Mouse (Mus musculus) urinary bladder, adult 18-20 months (tissue): ENCODE results near the gene Fam57b.
A peak's percentile ranks its signal among the peaks of the same experiment; 100 is the strongest.

Experiments
- DNase-seq, 2 experiments: peaks; one replicate each; pipeline ENCODE4 v3.0.0; 2022; ENCODE audit warnings: low spot score in 2 of 2, mixed read lengths in 2 of 2

The Fam57b gene

GRCm38 (mm10) chr7:126798127-126799049, 920 bp downstream of the Fam57b start:
- DNase-seq, result no peak

GRCm38 (mm10) chr7:126799050-126799467, 1.6 kb downstream of the Fam57b start:
- peak; percentile 84 to 98 for DNase-seq

DNA sequence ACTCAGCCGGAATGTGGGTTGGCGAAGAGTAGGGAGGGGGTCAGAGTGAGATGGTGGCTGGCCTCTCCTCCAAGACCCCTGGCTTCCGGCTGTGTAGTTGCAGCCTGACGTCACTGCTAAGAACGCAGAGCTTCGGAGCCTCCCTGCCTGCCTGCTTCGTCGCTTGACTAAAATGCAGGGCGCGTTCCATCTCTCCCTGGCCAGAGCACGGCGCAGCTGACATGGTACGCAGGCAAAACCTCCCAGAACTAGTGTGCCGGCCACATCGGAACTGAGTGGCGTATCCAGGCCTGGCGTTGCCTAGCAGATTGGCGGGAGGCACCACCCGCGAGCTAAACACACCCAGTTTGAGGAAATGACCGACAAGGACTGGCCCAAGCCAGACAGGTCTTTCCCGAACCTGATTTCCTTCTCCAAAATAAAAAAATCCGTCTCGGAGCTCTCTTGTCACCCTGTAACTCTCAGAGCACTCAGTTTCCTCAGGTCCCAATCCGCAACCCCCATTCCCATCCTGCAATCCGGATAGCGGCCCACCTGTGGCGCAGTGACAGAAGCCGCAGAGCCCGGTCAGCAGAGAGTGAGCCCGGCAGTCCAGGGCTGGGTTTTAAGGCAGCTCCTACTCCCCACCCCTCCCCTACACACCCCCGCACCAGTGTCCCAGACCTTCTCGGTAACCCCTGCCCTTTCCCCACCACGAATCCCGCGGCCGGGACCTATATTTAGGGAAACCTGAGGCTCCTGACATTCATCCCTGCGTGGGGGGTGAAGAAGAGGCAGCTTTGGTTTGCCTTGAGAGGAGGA, 2.2 kb downstream of the Fam57b start:
- DNase-seq, result peak in 1 of 2 experiments; percentile 74

GRCm38 (mm10) chr7:126800269-126801056, 3.0 kb downstream of the Fam57b start:
- DNase-seq, result no peak

GRCm38 (mm10) chr7:126801057-126801422, 3.6 kb downstream of the Fam57b start:
- no peak for DNase-seq

- no peak for DNase-seq
Measured at GRCm38 (mm10) chr7:126802134-126802889, 4.8 kb downstream of the Fam57b start.

DNA sequence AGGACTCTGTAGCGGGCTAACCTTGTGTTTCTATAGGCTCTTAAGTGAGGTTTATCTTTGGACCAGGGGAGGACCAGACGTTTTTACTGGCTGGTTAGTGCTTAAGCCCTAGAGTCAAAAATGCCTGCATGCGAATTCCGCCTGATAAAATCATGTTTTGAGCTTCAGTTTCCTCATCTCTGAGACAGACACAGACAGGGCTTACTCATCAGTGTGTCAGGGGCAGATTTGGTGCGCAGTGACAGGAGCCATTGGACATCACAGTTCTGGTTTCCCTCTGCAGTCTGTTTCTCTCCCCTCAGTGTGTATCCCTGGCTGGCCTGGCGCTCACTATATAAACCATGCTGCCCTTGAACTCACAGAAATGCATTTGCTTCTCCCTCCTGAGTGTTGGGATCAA, 5.7 kb downstream of the Fam57b start:
- no peak for DNase-seq

DNA sequence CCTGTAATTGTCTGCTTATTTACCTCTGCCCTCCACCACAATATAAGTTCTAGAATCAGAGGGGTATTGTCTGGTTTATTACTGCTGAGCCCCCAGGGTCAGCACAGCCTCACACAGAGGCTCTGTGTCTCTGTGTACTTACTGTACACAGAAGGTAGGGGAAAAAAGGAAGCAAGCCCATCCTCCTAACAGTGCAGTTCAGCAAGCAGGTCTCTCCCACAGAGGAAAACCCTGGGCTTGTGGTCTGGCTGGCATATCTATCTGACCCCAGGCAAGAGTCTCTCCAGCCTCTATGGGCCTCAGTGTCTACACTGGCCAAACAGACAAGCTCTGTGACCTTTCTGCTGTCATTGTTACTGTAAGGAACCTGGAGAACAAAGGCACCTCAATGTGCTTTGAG, 6.3 kb downstream of the Fam57b start:
- no peak for DNase-seq

GRCm38 (mm10) chr7:126806956-126807355, 9.5 kb downstream of the Fam57b start:
- no peak for DNase-seq

GRCm38 (mm10) chr7:126807405-126807804, 9.9 kb downstream of the Fam57b start:
- DNase-seq, result no peak

DNA sequence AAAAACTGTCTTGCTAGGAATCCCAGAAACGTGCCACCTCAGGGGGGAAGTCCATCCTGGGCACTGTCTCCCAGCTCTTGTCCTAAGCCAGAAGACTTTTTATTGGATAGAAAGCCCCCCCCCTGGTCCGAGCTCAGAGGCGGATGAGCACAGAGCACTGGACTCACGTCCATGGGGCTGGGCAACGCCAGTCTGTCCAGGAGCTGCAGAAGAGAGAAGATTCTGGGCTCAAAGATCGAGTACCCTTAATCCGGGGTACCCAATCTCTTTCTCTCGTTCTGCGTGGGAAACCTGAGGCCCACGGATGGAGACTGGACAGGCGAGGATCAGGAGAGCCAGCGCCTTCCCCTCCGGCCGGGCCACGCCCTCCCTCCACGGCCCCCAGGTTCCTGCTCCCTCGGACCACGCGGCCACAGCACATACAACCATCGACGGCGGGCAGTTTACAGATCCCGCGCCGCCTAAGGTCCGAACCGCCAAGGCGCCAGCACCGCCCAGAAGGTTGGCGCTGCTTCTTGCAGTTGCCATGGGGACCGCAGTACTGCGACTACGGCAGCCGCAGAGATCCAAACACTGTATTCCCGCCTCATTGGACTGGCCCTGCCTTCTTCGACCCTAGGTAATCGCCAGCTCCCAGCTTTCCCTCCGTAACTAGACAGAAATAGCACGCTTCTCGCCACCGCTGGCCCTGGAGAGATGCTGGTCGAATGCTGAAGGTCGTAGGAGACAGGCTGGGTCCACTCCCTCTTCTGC, 11.4 kb downstream of the Fam57b start:
- peak; percentile 79 to 81 for DNase-seq

DNA sequence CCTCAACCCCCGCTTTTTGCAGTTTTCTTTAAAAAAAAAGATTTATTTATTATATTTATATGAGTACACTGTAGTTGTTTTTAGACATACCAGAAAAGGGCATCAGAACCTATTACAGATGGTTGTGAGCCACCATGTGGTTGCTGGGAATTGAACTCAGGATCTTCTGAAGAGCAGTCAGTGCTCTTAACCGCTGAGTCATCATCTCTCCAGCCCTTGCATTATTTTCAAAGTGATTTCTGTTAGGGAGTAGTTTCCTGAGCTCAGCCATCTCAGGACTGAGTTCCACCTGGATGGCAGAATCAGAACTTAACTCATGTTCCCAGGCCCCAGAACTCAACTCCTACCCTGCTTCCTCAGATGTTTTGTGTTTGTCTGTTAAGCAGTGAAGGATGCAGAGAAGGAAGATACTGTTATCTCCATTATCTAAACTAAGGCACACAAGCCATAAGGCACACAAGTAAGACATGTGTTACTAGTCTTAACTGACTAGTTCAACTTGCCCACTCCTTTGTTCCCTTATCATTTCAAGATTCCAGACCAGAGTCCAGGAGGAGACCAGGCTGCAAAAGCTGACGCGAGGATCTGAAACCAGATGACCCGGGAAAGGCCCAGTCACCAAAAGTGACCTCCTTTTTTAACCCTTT, 12.4 kb downstream of the Fam57b start:
- DNase-seq, result no peak

GRCm38 (mm10) chr7:126815726-126816222, 18.3 kb downstream of the Fam57b start:
- no peak for DNase-seq

DNA sequence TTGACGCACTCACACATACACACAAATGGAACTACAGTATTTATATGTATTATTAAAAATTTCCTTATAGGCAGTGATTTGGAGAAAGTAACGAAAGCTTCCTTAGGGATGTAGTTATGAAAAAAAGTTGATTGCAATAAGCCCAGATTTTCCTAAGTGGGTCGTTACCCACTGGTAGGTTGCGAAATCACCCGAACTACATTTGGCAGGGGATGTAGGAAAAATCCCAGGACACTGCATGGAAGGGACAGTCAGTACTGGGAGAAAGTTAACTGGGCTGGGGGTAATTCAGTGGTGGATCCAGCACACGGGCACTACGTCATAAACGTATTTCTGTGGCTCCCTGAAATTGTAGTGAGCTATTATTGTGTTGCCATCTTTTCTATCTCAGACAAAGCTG, 19.0 kb downstream of the Fam57b start:
- no peak for DNase-seq

GRCm38 (mm10) chr7:126817595-126817994, 20.1 kb downstream of the Fam57b start:
- DNase-seq, result no peak

DNA sequence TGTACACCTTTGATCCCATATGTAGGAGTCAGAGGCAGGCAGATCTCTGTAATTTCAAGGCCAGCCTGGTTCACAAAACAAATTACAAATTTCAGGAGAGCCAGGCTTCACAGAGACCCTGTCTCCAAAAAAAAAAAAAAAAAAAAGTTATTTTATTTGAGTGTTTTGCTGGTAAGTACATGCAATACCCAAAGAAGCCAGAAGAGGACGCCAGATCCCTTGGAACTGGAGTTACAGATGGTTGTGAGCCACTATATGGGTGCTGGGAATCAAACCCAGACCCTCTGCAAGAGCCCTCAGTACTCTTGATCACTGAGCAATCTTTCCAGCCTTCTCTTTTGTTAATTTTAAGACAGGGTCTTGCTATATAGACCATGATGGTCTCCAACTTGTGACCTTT, 21.4 kb downstream of the Fam57b start:
- DNase-seq, result no peak

DNA sequence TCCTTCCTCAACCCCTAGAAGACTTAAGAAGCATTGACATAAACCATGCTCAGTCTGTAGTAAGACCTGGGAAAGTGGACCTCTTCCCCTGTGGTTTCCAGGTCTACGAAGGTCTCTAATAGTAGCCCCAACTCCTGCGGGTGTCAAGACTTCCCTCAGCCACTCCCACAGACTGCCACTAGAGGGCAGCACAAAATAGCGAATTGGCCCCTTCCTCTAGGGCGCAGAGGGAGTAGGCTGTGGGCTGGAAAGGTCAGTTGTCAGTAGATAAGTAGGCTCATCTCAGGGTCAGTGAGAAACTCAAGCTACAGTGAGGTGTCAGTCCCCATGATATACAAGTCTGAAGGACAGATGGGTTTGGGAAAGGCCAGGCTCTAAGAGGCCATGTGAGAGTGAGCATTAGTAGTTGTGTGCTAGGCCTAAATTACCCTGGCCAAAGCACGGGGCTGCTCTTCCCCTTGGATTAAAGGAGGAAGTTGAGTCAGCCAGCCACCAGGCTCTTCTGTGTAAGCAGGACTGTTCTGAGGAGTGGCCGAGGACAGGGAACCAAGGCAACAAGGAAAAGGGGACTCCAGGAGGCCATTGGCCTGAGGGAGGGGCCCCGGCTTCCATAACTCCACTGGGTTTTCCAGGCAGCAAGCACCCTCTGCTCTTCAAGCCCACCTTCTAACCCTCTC, 24.5 kb downstream of the Fam57b start:
- DNase-seq, result peak; percentile 53 to 57

DNA sequence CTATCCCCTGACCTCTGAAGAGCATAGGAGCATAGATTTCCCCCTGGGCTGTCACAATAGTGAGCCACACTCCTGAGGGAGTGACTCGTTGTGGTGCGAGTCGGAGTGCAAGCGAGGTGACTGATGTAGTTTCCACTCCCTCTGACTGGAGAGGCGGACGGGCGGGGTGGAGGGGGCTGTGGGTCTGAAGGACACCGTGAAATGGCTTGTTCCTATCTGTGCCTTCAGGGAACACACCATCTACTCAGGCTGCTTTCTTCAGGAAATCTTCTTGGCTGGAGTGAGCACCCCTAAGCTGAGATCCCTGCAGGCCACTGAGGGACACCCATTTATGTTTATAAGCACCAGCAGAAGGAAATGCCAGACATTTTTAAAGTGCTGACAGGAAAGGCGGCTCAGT, 25.3 kb downstream of the Fam57b start:
- DNase-seq, result no peak

DNA sequence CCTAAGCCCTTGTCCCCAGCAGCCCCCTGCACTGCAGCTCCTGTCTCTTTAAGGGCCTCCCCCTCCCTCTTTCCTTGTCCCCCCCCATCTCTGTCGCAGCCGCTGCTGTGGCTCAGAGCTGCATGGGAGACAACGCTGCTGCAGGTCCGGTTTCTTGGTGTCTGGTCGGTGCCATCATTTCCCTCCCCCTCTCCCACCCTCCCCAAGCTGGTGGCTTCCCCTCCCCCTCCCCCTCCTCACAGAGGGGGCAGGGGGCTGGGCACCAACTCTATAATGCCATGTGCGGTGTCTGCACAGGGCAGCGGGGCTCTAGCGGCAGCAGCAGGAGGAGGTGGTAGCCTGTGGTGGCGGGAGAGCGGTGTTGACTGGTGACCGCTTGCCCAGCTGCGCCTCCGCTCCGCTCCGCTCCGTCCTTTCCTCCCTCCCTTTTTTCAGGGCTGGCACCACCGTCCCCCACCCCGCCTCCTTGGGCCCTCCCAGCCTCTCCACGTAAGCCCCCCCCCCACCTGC, 25.8 kb downstream of the Fam57b start:
- DNase-seq, result no peak
